Mouse (Mus musculus) left cerebral cortex, postnatal 10 days (tissue): ENCODE measurements at regions not wholly inside any gene's neighbourhood (a gene's known extent, or its start where the extent isn't known, plus 50 kb on each side); places are given as distances from the start of the nearest gene placed in this dataset.

ENCODE experiments used
- DNase-seq, 2 experiments: peaks; one replicate each; pipeline ENCODE4 v3.0.0; 2021 to 2022; ENCODE audit warnings: low spot score in 2 of 2, mixed read lengths in 1 of 2; ENCODE audit errors: extremely low spot score in 1 of 2
- intact Hi-C: fragments of 180-260 bp; cut with DNase I; formaldehyde crosslinking; loops from one replicate; pipeline ENCODE4 v1.15.1; 2025

- no peak for DNase-seq
- intact Hi-C loops = no loop called here
Measured at GRCm38 (mm10) chr2:137536581-137536980, 420.1 kb upstream of the Jag1 start.

- DNase-seq = no peak
- intact Hi-C loops = no loop called here
Measured at GRCm38 (mm10) chr2:137516271-137516670, 399.8 kb upstream of the Jag1 start.

GRCm38 (mm10) chr2:137515043-137515442 is 398.6 kb upstream of the Jag1 start:
- intact Hi-C loops = no loop called here
- DNase-seq = no peak

- DNase-seq = no peak
- intact Hi-C loops = no loop called here
Measured at GRCm38 (mm10) chr2:137513895-137514506, 397.6 kb upstream of the Jag1 start.

- no peak for DNase-seq
- intact Hi-C loops = no loop called here
Measured at GRCm38 (mm10) chr2:137510671-137511235, 394.3 kb upstream of the Jag1 start.

GRCm38 (mm10) chr2:137501236-137501635 is 384.8 kb upstream of the Jag1 start:
- intact Hi-C loops = no loop called here
- DNase-seq = no peak

GRCm38 (mm10) chr2:137497616-137498015 is 381.2 kb upstream of the Jag1 start:
- no peak for DNase-seq
- intact Hi-C loops = no loop called here

GRCm38 (mm10) chr2:137493600-137493999 is 377.2 kb upstream of the Jag1 start:
- intact Hi-C loops = no loop called here
- no peak for DNase-seq

GRCm38 (mm10) chr2:137489181-137489682 is 372.8 kb upstream of the Jag1 start:
- intact Hi-C loops = no loop called here
- DNase-seq = no peak

- intact Hi-C loops = no loop called here
- DNase-seq = no peak
Measured at GRCm38 (mm10) chr2:137468769-137469168, 352.3 kb upstream of the Jag1 start.

GRCm38 (mm10) chr2:137457061-137457753 is 340.8 kb upstream of the Jag1 start:
- no peak for DNase-seq
- intact Hi-C loops = no loop called here

- DNase-seq = no peak
- intact Hi-C loops = no loop called here
Measured at GRCm38 (mm10) chr2:137456436-137456835, 340.0 kb upstream of the Jag1 start.

- DNase-seq = no peak
- intact Hi-C loops = no loop called here
Measured at GRCm38 (mm10) chr2:137446919-137447318, 330.5 kb upstream of the Jag1 start.

GRCm38 (mm10) chr2:137437741-137438140 is 321.3 kb upstream of the Jag1 start:
- intact Hi-C loops = no loop called here
- DNase-seq = no peak

GRCm38 (mm10) chr2:137436161-137436560 is 319.7 kb upstream of the Jag1 start:
- DNase-seq = no peak
- intact Hi-C loops = no loop called here

- intact Hi-C loops = no loop called here
- no peak for DNase-seq
Measured at GRCm38 (mm10) chr2:137422656-137423055, 306.2 kb upstream of the Jag1 start.

GRCm38 (mm10) chr2:137419678-137420077 is 303.2 kb upstream of the Jag1 start:
- intact Hi-C loops = no loop called here
- DNase-seq = no peak

GRCm38 (mm10) chr2:137417691-137418090 is 301.2 kb upstream of the Jag1 start:
- no peak for DNase-seq
- intact Hi-C loops = no loop called here

GRCm38 (mm10) chr2:137413432-137413831 is 297.0 kb upstream of the Jag1 start:
- DNase-seq = no peak
- intact Hi-C loops = no loop called here

- no peak for DNase-seq
- intact Hi-C loops = no loop called here
Measured at GRCm38 (mm10) chr2:137409611-137410010, 293.2 kb upstream of the Jag1 start.
